ENCODE assay signal across 24 mouse cellular contexts in genomic region chr13:12050809-12051208, GRCm38 (mm10). TPM values are rescaled to one million over a fixed set of nuclear protein-coding genes. Genes with fewer than 3 reads are reported as not detected.
A peak's percentile ranks its signal among the peaks of the same experiment; 100 is the strongest.
DNase-seq lines count a peak whose midpoint lies in the region; ATAC-seq and TF ChIP-seq lines count a peak whose summit lies in the region.
"Had no signal": no experiment of that assay in that cellular context is flagged by ENCODE, and none has a peak within 500 bp of the region (broad histone marks: within the 10 kb centered on the region; RNA-seq: fewer than 3 reads in every experiment).

No protein-coding gene starts in this region.

- H3K4me3 ChIP-seq in heart, postnatal 0 days (ENCODE audit: low read depth, low read length): no peak overlapping the region
- H3K4me3 ChIP-seq: embryonic facial prominence, embryonic 13.5 days; embryonic facial prominence, embryonic 15.5 days; erythroblast, embryonic 14.5 days; forebrain, embryonic 10.5 days; forebrain, embryonic 12.5 days had no signal

- intact Hi-C loops in heart, postnatal 25 days (cut with DNase I): no loop called here

- peak; percentile 34 for DNase-seq in adrenal gland, adult 2 months
- DNase-seq in adrenal gland, postnatal 10 days: no peak
- no peak for DNase-seq in heart, postnatal 0 days (ENCODE audit: low spot score)
- DNase-seq in heart, postnatal 25 days (ENCODE audit: low spot score): no peak
- no peak for DNase-seq in embryo, embryonic 10 days (ENCODE audit: low spot score)
- DNase-seq: adrenal gland, adult 8-10 months; adrenal gland, postnatal 25 days; B cell, adult 2 months; cerebellum, adult 11-12 months; cerebellum, adult 2 months; cerebellum, adult 9-10 months; cerebellum, postnatal 10 days; cerebellum, postnatal 25 days; embryo, embryonic 11 days had no signal

- no peak for ATAC-seq in heart, postnatal 0 days (ENCODE audit: insufficient read depth, low read depth)
- ATAC-seq: CD4-positive, CD25-positive, alpha-beta regulatory T cell, adult 4 months; forebrain, embryonic 14.5 days; forebrain, embryonic 16.5 days had no signal

- H3K4me2 ChIP-seq in heart, postnatal 0 days (ENCODE audit: low read depth, low read length): no peak overlapping the region
- H3K4me2 ChIP-seq: embryonic facial prominence, embryonic 13.5 days; embryonic facial prominence, embryonic 15.5 days; forebrain, embryonic 12.5 days had no signal

- peaks cover 16% of the 10 kb centered on the region for H3K4me1 ChIP-seq in heart, postnatal 0 days (ENCODE audit: control insufficient read depth, insufficient read depth)
- H3K4me1 ChIP-seq: embryonic facial prominence, embryonic 13.5 days; embryonic facial prominence, embryonic 15.5 days; forebrain, embryonic 10.5 days; forebrain, embryonic 12.5 days had no signal

- no peaks in the 10 kb centered on the region for H3K27me3 ChIP-seq in heart, postnatal 0 days (ENCODE audit: control insufficient read depth, insufficient read depth, low read length)
- H3K27me3 ChIP-seq: CH12.LX; embryonic facial prominence, embryonic 13.5 days; embryonic facial prominence, embryonic 15.5 days; forebrain, embryonic 12.5 days had no signal

- no peak overlapping the region for H3K9ac ChIP-seq in heart, postnatal 0 days (replicated peaks; ENCODE audit: low read depth, low read length)
- H3K9ac ChIP-seq: embryonic facial prominence, embryonic 13.5 days; embryonic facial prominence, embryonic 15.5 days; forebrain, embryonic 12.5 days had no signal

- H3K9me3 ChIP-seq in heart, postnatal 0 days (replicated peaks; ENCODE audit: control insufficient read depth, low read length): no peaks in the 10 kb centered on the region
- H3K9me3 ChIP-seq: embryonic facial prominence, embryonic 15.5 days; forebrain, embryonic 10.5 days; forebrain, embryonic 12.5 days; G1E had no signal

- H3K36me3 ChIP-seq in heart, postnatal 0 days (replicated peaks; ENCODE audit: control insufficient read depth, insufficient read depth, low read length): peaks cover 7% of the 10 kb centered on the region; the same call in 1 of the 2 replicates
- H3K36me3 ChIP-seq: embryonic facial prominence, embryonic 13.5 days; embryonic facial prominence, embryonic 15.5 days; forebrain, embryonic 10.5 days; forebrain, embryonic 12.5 days; G1E had no signal

- peak overlapping the region; percentile 38; the same call in 1 of the 2 replicates for H3K27ac ChIP-seq in heart, postnatal 0 days (ENCODE audit: low read depth)
- H3K27ac ChIP-seq: embryonic facial prominence, embryonic 13.5 days; embryonic facial prominence, embryonic 15.5 days; forebrain, embryonic 10.5 days; forebrain, embryonic 12.5 days had no signal

- TF ChIP-seq EP300 in heart, postnatal 0 days (IDR thresholded peaks at IDR 0.05; ENCODE audit: low read depth): no peak

- no peak for TF ChIP-seq CTCF in heart, postnatal 0 days (IDR thresholded peaks at IDR 0.05; ENCODE audit: low read depth)

- WGBS in heart, postnatal 0 days: 56% methylated on average over 1 of the region's 1 CpGs

RNA-seq across cellular contexts. Expression of gene Ryr2, which starts 55.9 kb away (rescaled TPM):
- total RNA-seq in adrenal gland, adult 2 months (2021): 10 to 100 TPM; 13.9 to 14.7 TPM
- 0.36 and 0.37 TPM in 2 replicates for polyA plus RNA-seq in adrenal gland, adult 2 months (2012; rRNA removed)
- 10 to 100 TPM in 1 of 2 experiments, 1 to 10 TPM in 1; 7.9 to 13.5 TPM for total RNA-seq in adrenal gland, postnatal 10 days (2021)
- total RNA-seq in heart, postnatal 0 days (2014; rRNA removed; ENCODE audit: low replicate concordance): 317 and 396 TPM in 2 replicates
- polyA plus RNA-seq in heart, postnatal 0 days (2015; fragmentation: Nextera tagmentation; extraction: Ambion mirVana): 48.2 and 61.4 TPM in 2 replicates
- 1,000 to 10,000 TPM in 1 of 2 experiments, 100 to 1,000 TPM in 1; 936 to 1,019 TPM for total RNA-seq in heart, postnatal 25 days (2021)
- polyA plus RNA-seq: erythroblast, embryonic 14.5 days; G1E had no signal

Comparison
In these comparisons a context has a peak if more than half of its experiments do, and no peak if none do; other contexts are left out.
1. RNA of gene Ryr2, which starts 55.9 kb away (total RNA-seq): 936 to 1,019 TPM in heart, postnatal 25 days and 317 to 396 TPM in heart, postnatal 0 days; 13.9 to 14.7 TPM in adrenal gland, adult 2 months and 7.9 to 13.5 TPM in adrenal gland, postnatal 10 days; every median in the first group is over 10 times any median in the second.